Comparison of ENCODE assay signal across 7 mouse cellular contexts in the genomic region with DNA sequence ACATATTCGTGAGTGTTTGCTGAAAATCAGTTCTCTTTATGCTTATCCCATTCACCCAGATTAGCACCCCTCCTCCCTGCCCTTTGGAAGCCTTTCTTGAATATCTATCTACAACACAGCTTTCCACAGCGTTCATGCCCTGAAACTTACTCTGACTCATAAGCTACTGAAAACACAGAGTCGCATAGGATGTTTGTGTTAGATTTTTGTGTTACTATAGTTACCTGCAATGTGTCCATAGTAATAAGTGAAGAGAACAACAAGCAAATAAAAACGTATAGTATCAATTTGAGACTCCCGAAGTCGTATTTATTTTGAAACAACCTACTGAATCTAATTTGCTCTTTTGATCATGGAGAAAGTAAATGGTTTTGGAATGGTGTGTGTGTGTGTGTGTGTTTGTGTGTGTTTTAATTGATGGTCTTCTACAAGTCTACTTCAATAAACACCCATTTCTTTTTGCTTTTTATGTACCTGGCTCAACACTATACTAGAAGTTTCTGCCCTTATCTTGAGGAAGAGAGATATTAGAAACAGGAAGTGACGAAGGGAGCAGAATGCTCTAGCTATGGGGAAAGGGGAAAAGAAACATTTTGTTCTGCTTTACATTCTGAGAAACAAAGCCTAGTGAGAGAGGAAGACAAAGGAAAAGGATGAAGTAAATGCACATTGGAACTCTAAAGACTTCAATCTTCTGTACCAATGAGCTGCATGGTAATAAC. TPM values are rescaled to one million over a fixed set of nuclear protein-coding genes. Genes with fewer than 3 reads are reported as not detected.
DNase-seq lines count a peak whose midpoint lies in the region; ATAC-seq and TF ChIP-seq lines count a peak whose summit lies in the region.

No protein-coding gene starts in this region.

- peak overlapping the region; percentile 74 for H3K4me2 ChIP-seq in embryonic facial prominence, embryonic 11.5 days (ENCODE audit: low read depth, low read length)
- H3K4me2 ChIP-seq in intestine, embryonic 16.5 days (ENCODE audit: low read depth, low read length) = peak overlapping the region; percentile 50

- no peaks in the 10 kb centered on the region for H3K27me3 ChIP-seq in spleen, adult 2 months (ENCODE audit: control insufficient read depth, insufficient read depth, low read length)
- no peaks in the 10 kb centered on the region for H3K27me3 ChIP-seq in embryonic facial prominence, embryonic 11.5 days (ENCODE audit: control insufficient read depth, insufficient read depth, low read length)
- no peaks in the 10 kb centered on the region for H3K27me3 ChIP-seq in intestine, embryonic 16.5 days (replicated peaks; ENCODE audit: control insufficient read depth, insufficient read depth, low read length)

- WGBS in spleen, adult 2 months = 17% methylated on average over 7 of the region's 7 CpGs
- 58% methylated on average over 7 of the region's 7 CpGs for WGBS in embryonic facial prominence, embryonic 11.5 days
- WGBS in intestine, embryonic 16.5 days = 28% methylated on average over 7 of the region's 7 CpGs

- TF ChIP-seq CTCF in spleen, adult 2 months (IDR thresholded peaks at IDR 0.05; ENCODE audit: extremely low read depth, insufficient read depth, insufficient read length, insufficient replicate concordance) = no peak

- no peaks in the 10 kb centered on the region for H3K36me3 ChIP-seq in spleen, adult 2 months (ENCODE audit: control insufficient read depth, insufficient read depth, low read length)
- H3K36me3 ChIP-seq in embryonic facial prominence, embryonic 11.5 days (replicated peaks; ENCODE audit: control insufficient read depth, insufficient read depth, low read depth, low read length) = no peaks in the 10 kb centered on the region
- no peaks in the 10 kb centered on the region for H3K36me3 ChIP-seq in intestine, embryonic 16.5 days (ENCODE audit: control insufficient read depth, insufficient read depth, low read length)

- ATAC-seq in embryonic facial prominence, embryonic 11.5 days (replicated peaks; ENCODE audit: insufficient number of reproducible peaks, low FRiP score, low TSS enrichment, low read depth) = no peak
- ATAC-seq in intestine, embryonic 16.5 days = no peak
- peak; percentile 40 for ATAC-seq in monocyte, adult 5-6 weeks (replicated peaks; ENCODE audit: insufficient number of reproducible peaks, low FRiP score, low TSS enrichment, poor library complexity, severe bottlenecking)

- H3K9me3 ChIP-seq in embryonic facial prominence, embryonic 11.5 days (replicated peaks; ENCODE audit: control insufficient read depth, low read length) = no peaks in the 10 kb centered on the region
- no peaks in the 10 kb centered on the region for H3K9me3 ChIP-seq in intestine, embryonic 16.5 days (ENCODE audit: control insufficient read depth, low read length)

- peak overlapping the region; percentile 37; the same call in 1 of the 2 replicates for H3K4me3 ChIP-seq in spleen, adult 2 months (ENCODE audit: extremely low read depth, insufficient read depth, insufficient read length)
- H3K4me3 ChIP-seq in embryonic facial prominence, embryonic 11.5 days (ENCODE audit: low read depth, low read length) = peak overlapping the region; percentile 62; the same call in 1 of the 2 replicates
- peak overlapping the region; percentile 69 for H3K4me3 ChIP-seq in intestine, embryonic 16.5 days (ENCODE audit: low read length)

- H3K9ac ChIP-seq in embryonic facial prominence, embryonic 11.5 days (replicated peaks; ENCODE audit: low read length) = no peak overlapping the region; the same call in 1 of the 2 replicates
- peak overlapping the region; percentile 83 for H3K9ac ChIP-seq in intestine, embryonic 16.5 days (ENCODE audit: low read depth, low read length)

- H3K27ac ChIP-seq in spleen, adult 2 months (ENCODE audit: insufficient read depth, low read length) = peak overlapping the region; percentile 97
- no peak overlapping the region for H3K27ac ChIP-seq in embryonic facial prominence, embryonic 11.5 days (replicated peaks; ENCODE audit: low read depth, low read length)
- peak overlapping the region; percentile 99 for H3K27ac ChIP-seq in intestine, embryonic 16.5 days (ENCODE audit: low read length)

- TF ChIP-seq POLR2A in spleen, adult 2 months (IDR thresholded peaks at IDR 0.05; ENCODE audit: low read depth, low read length) = no peak

- DNase-seq in spleen, adult 2 months (ENCODE audit: low read depth in 1 of 2, low spot score in 2 of 2) = no peak
- no peak for DNase-seq in spleen, postnatal 14 days (ENCODE audit: low spot score in 2 of 2)
- DNase-seq in embryonic facial prominence, embryonic 11.5 days (ENCODE audit: low spot score) = no peak
- no peak for DNase-seq in thymus, postnatal 10 days (ENCODE audit: low spot score in 2 of 2)
- DNase-seq in adrenal gland, adult 8-10 months = no peak

- peaks cover 6% of the 10 kb centered on the region; the same call in 1 of the 2 replicates for H3K4me1 ChIP-seq in spleen, adult 2 months (ENCODE audit: control insufficient read depth, insufficient read depth, insufficient read length)
- H3K4me1 ChIP-seq in embryonic facial prominence, embryonic 11.5 days (ENCODE audit: control insufficient read depth, insufficient read depth, low read length) = no peaks in the 10 kb centered on the region
- H3K4me1 ChIP-seq in intestine, embryonic 16.5 days (ENCODE audit: control insufficient read depth, insufficient read depth, low read length) = peaks cover 14% of the 10 kb centered on the region

RNA-seq across cellular contexts. Expression of a gene that starts 5.5 kb away (rescaled TPM):
- 29.8 and 32.4 TPM in 2 replicates for polyA plus RNA-seq in spleen, adult 2 months (2012; rRNA removed)
- polyA plus RNA-seq in embryonic facial prominence, embryonic 11.5 days (2014; fragmentation: Nextera tagmentation; extraction: Ambion mirVana) = 97.0 and 106 TPM in 2 replicates
- polyA plus RNA-seq in intestine, embryonic 16.5 days (2015; fragmentation: Nextera tagmentation; extraction: Ambion mirVana) = 67.9 and 70.9 TPM in 2 replicates
- 127 to 171 TPM (median 154 TPM) in 3 replicates for total RNA-seq in monocyte, adult 5-6 weeks (2017)
- 100 to 1,000 TPM; 450 to 789 (median 577) TPM for total RNA-seq in adrenal gland, adult 8-10 months (2022)
